Mouse (Mus musculus) right cerebral cortex, postnatal 4 days (tissue): ENCODE data around the gene Pla2g5.
A peak's percentile ranks its signal among the peaks of the same experiment; 100 is the strongest.
"Not testable (repeated sequence)": the region's sequence is repeated elsewhere in the genome, so short reads cannot be mapped to it uniquely, and the experiment has no call there.

Experiments
- DNase-seq: peaks from one replicate; pipeline ENCODE4 v3.0.0-alpha.2; 2022

Gene Pla2g5

GRCm38 (mm10) chr4:138863344-138863998 is at the start of gene Pla2g5:
Gene Pla2g5 (minus strand): TSS chr4:138863482.
- no peak for DNase-seq

GRCm38 (mm10) chr4:138905624-138906337 is 42.5 kb upstream of the Pla2g5 start:
- no peak for DNase-seq

DNA sequence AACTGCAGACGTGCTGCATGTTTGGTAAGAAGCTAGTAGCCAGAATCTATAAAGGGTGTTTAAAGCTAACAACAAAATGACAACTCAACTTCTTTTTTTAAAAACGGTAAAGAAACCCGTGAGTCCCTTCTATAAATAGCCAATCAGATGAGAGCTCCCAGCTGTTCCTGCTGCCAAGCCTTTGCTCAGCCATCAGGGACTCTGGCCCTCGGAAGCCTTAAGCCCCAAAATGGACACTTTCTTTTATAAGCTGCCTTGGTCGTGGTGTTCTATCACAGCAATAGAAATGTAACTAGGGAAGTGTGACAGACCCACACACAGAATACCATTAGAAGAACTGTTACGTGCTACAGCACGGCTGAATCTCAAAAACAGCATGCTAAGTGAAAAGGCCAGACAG is 36.1 kb upstream of the Pla2g5 start:
- no peak for DNase-seq

GRCm38 (mm10) chr4:138893789-138894188 is 30.5 kb upstream of the Pla2g5 start:
- DNase-seq = not testable (repeated sequence)

- no peak for DNase-seq
Measured at GRCm38 (mm10) chr4:138892655-138893054, 29.4 kb upstream of the Pla2g5 start.

- no peak for DNase-seq
Measured at GRCm38 (mm10) chr4:138889635-138890034, 26.4 kb upstream of the Pla2g5 start.

DNA sequence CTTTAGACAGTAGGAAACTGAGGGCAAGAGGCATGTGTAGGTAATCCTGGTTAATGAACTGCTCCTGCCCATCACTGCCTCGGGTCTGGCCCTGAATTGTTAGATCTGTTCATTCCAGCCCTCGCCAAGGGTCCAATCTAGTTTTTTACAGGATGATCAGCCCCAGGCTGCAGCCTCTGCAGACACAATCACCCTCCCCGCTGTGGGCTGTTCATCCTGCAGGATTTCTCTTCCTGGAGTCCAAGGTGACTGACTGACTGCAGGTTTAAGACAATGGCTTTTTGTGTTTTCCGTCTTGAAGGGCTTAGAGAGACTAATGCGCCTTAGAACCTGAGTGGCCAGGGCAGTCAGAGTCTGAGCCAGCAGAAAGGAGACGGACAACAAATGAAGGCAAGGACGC is 25.9 kb upstream of the Pla2g5 start:
- no peak for DNase-seq

GRCm38 (mm10) chr4:138884261-138884660 is 21.0 kb upstream of the Pla2g5 start:
- peak; percentile 98 for DNase-seq

- DNase-seq = no peak
Measured at GRCm38 (mm10) chr4:138882179-138882578, 18.9 kb upstream of the Pla2g5 start.

DNA sequence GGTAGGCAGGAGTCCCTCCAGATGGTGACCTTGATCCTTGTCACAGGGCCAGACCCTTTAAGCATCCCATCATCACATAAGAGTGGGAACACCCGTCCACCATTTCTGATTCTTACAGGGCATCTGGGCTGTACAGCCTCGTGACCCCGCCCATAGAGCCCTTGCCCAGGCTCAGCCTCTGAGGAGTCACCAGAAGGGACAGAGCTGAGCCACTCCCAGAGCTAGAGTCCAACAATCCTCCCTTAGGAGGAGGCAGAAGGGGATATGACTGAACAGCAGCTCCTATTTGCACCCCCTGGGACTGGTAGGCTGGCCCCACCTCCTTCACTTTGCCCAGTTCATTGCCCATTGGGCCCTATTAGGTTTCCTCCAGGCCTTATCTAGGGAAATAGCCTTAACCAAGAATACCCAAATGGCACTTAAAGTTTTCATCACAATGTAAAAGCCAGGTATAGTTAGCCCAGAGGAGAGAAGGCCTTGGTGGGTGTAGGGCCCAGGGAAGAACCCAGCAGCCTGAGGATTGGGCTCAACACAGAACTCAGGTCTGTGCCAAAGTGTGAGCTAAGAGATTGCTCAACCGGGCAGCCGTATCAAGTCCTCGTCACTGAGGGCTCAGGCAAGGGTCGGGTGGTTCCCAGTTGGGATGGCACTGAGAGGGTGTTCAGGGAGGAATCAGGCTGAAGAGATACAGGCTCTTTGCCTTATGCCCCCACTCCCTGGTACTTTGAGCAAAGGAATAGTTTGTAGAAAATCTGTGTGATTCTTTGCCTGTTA is 17.7 kb upstream of the Pla2g5 start:
- DNase-seq = no peak

- no peak for DNase-seq
Measured at GRCm38 (mm10) chr4:138879808-138880207, 16.5 kb upstream of the Pla2g5 start.

GRCm38 (mm10) chr4:138878783-138879182 is 15.5 kb upstream of the Pla2g5 start:
- no peak for DNase-seq

DNA sequence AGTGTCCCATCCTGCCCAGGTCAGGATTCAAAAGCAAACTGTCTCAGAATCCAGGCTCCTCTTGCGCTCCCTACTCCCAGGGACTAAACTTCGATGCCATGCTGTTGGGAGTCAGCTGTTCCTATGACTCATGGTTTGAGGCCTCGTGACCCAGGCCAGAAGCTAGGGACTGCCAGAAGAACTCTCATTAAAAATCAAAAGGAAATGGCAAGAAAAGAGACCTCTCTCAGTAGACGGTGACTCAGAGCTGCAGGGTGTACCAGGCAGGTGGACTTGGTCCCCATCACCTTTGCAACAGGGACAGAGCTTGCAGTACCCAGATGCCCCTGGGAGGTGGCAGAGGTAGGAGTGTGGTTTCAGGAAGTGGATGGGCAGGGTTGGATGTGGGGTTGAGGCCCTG is 14.4 kb upstream of the Pla2g5 start, which contains the start of gene Pla2g2e:
TSS of gene Pla2g2e (plus strand) at position 212 of the 400 bp plus-strand sequence.
- no peak for DNase-seq

- DNase-seq = no peak
Measured at GRCm38 (mm10) chr4:138875986-138876385, 12.7 kb upstream of the Pla2g5 start.

- not testable (repeated sequence) for DNase-seq
Measured at GRCm38 (mm10) chr4:138875275-138875674, 12.0 kb upstream of the Pla2g5 start.

- no peak for DNase-seq
Measured at GRCm38 (mm10) chr4:138873864-138874263, 10.6 kb upstream of the Pla2g5 start, which contains the start of gene Gm13030. Gene Gm13030 (minus strand): TSS chr4:138873964.

DNA sequence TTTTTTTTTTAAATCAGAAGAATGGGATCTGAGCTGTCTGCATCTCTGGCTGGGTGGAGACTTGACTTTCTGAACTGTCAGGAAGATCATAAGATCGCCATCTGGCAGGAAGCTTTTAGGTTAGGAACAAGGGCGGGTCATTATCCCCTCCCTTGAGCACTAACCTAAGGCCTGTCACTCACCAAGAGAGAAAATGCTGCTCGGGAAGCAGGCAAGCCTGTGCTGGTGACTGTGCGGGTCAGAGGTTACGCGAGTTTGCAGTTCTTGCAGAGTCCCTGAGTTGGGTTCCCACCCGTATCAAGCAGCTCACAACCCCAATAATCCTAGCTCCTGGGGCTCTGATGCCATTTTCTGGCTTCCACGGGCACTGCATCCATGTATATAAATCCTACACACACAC is 5.4 kb upstream of the Pla2g5 start:
- no peak for DNase-seq

DNA sequence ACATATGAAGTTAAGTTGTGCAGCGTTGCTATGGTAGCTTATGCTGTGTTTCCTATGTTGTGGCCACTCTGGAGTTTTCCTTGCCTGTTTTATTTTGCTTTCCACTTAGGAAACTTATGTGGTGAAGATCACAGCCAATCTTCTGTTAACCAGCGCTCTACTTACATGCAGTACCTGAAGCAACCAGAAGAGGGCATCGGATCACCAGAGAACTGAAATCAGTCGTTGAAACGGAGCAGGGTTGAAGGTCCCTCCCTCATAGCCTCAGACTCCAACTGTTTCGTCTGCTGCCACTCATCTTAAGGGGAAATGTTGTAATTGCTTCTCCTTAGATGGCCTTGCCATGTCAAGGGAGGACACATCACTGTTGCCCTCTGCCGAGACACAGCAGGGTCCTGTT is 3.1 kb upstream of the Pla2g5 start:
- DNase-seq = peak; percentile 75

DNA sequence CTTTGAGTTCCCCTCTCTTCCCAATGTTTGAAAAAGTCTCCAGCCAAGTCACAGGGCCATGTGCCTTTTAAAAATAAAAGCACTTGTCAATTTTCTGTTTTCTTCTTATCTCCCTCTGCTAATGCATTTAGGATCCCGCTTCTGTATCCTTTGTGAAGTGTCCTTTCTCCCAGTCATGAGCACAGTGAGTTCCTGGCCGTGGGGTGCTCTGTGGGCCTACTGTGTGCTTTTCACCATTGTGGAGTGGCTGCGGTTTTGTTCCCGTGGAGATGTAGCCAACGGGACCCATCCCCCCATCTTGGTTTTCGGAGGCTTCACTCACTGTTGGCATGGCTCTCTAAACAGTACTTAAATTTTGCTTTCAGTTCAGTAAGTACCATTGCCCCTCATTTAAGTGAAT is 2.7 kb upstream of the Pla2g5 start:
- no peak for DNase-seq

DNA sequence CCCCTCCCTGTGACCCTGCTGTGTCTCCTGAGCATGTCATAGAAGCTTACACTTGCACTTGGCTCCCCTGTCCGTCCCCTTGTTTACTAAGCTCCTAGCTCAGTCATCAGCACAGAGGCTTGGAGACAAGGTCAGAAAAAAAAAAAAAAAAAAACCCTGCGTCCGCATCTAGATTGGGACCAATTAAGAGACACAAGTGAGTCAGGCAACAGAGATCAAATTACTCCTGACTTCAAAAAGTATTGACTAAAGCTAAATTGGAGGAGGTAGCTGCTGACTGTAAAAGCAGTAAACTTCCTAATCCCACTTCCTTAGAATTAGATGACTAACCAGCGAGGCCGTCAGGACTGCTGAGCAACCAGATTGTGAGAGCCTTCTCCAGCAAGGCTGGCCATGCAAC is 1.8 kb upstream of the Pla2g5 start:
- DNase-seq = no peak

- peak; percentile 91 for DNase-seq
Measured at GRCm38 (mm10) chr4:138859728-138860127, 3.6 kb downstream of the Pla2g5 start.

- peak; percentile 69 for DNase-seq
Measured at GRCm38 (mm10) chr4:138859245-138859644, 4.0 kb downstream of the Pla2g5 start.

DNA sequence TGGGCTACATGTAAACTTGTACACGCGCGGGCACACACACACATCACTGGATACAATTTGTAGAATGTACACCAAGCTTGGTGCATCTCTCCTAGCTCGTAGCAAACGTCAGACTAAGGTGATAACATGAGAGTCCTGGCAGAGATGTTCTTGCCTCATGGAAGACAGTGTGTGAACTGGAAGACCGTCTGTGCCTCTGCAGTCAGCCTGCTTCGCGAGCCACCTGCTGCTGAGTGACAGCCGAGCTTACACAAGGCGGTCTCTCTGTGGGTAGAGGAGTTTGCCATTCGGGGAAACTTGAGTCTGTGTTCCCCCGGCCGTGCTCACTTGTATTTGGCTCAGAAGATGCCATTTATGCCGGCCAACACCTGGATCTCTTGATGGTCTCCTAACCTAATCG is 4.8 kb downstream of the Pla2g5 start:
- no peak for DNase-seq

DNA sequence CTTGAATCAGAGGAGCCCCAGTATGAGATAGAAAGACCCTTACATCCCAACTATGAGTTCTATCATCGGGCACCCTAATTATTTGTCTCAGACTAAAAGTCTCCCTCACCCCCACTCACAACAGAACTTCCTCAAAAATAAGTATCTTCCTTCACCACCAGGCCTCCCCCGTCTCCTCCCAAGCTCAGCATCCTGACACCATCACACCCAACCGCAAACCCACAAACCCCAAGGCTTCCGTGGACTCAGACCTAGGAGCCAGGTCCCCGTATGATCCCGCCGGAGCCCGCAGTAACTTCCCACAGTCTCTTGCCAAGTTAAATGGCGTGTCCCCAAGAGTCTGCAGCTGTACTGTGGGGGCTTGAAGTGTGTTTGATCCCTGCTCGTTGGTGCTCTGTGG is 5.7 kb downstream of the Pla2g5 start:
- DNase-seq = no peak
